Mouse (Mus musculus) testis, adult 2 months (tissue): ENCODE results near the gene Zbtb7a.

Experiments
- CTCF ChIP-seq: fragments of 200-500 bp; IDR thresholded peaks from 2 replicates; pipeline ENCODE4 v1.5.1; 2012; ENCODE audit warnings: low read depth, mild to moderate bottlenecking, inconsistent platforms, low read length, moderate library complexity; ENCODE audit not compliant: control insufficient read depth, insufficient read depth, insufficient replicate concordance
- POLR2A ChIP-seq: fragments of 200-500 bp; IDR thresholded peaks from 2 replicates; pipeline ENCODE4 v1.6.1; 2012; ENCODE audit warnings: low read depth, mild to moderate bottlenecking, inconsistent platforms, low read length, moderate library complexity; ENCODE audit not compliant: control insufficient read depth

DNA sequence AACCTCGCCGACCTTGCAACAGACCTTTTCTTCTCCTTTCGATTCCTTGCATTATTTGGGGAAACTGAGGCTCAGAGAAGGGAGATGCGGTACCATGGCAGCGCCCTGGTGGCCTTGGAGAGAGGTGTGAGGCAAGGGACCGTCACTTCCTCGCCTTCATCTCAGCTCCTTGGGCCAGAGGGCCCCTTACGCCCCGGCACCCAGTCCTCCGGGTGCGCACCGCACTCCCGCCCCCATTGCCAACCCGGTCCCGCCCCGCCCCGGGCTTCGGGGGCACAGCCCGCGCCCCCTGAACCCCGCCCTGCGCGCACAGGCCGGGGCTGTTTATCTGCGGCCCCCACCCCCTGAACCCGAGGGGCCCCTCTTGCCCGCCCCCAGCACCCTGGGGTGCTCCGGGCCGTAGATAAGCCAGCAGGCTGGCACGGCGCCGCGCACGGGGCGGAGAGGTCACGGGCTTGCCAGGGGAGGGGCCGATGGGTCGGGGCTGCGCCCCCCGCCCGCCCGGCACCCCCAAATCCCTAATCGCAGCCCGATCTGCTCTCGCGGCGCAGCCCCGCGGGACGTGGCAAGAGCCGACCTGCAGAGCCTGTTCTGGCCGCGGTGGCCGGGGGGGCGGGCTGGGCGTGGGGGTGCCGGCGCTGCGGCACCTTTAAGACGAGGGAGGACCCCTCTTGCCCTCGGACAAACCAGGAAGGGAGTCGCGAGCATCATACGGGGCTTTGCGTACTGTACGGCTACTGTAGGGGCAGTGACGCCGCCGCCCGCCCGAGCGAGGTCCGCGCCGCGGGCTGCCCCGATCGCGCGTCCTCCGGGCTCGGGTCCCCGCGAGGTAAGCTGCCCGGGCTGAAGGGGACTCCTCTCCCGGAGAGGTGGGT is 1.0 kb downstream of the Zbtb7a start:
- no peak for TF ChIP-seq POLR2A
- no peak for TF ChIP-seq CTCF
